Mouse (Mus musculus): ENCODE measurements around the gene H2al2c. TPM values are rescaled to one million over a fixed set of nuclear protein-coding genes. Genes with fewer than 3 reads are reported as not detected.

H2al2c gene
- not detected for polyA plus RNA-seq (2014; fragmentation: Illumina TruSeq; extraction: RNeasy Lipid Tissue Mini Kit (QIAGEN cat#74804); ENCODE audit: low read depth, low replicate concordance)

DNA sequence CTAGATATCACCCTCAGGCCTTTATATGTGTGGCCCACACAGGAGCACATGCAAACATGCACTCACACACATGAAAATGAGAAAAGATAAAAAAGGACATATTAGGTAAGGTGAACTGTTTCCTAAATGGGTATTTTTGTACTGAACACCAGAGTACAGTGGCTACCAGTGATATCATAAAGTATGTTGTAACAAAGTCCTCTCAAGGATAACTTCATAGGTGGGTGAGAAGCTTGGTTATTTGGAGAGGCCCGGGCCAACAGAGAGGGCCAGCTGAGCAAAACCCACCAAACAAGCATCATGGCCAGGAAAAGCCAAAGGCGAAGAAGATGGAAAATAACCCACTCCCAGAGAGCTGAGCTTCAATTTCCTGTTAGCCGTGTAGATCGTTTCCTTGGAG, at the start of gene H2al2c:
H2al2c (plus strand) TSS at position 301 of the 400 bp plus-strand sequence.

Other genes with a start within 250 kb of the H2al2c start
- not detected for gene Sry, start 64.6 kb downstream of the H2al2c start, polyA plus RNA-seq (2014; fragmentation: Illumina TruSeq; extraction: RNeasy Lipid Tissue Mini Kit (QIAGEN cat#74804); ENCODE audit: low read depth, low replicate concordance)
- gene H2al2b, start 121.6 kb downstream of the H2al2c start, polyA plus RNA-seq (2014; fragmentation: Illumina TruSeq; extraction: RNeasy Lipid Tissue Mini Kit (QIAGEN cat#74804); ENCODE audit: low read depth, low replicate concordance): not detected
- gene Gm4064, start 197.1 kb downstream of the H2al2c start, polyA plus RNA-seq (2014; fragmentation: Illumina TruSeq; extraction: RNeasy Lipid Tissue Mini Kit (QIAGEN cat#74804); ENCODE audit: low read depth, low replicate concordance): 7.3 TPM
- 29.6 TPM for gene Rbmy, start 231.6 kb downstream of the H2al2c start, polyA plus RNA-seq (2014; fragmentation: Illumina TruSeq; extraction: RNeasy Lipid Tissue Mini Kit (QIAGEN cat#74804); ENCODE audit: low read depth, low replicate concordance)
- gene Gm10256, start 231.6 kb downstream of the H2al2c start, polyA plus RNA-seq (2014; fragmentation: Illumina TruSeq; extraction: RNeasy Lipid Tissue Mini Kit (QIAGEN cat#74804); ENCODE audit: low read depth, low replicate concordance): 16.4 TPM